Mouse (Mus musculus): Measurements from ENCODE around the gene Mobp. TPM values are rescaled to one million over a fixed set of nuclear protein-coding genes. Genes with fewer than 3 reads are reported as not detected.

Mobp gene
- polyA plus RNA-seq, 1 experiment from 2014 or later, result 0.20 TPM

Other genes starting within 250 kb of the Mobp start
- 21.3 and 23.3 TPM in 2 replicates for gene Gorasp1, start 212.1 kb upstream of the Mobp start, polyA plus RNA-seq (2016; fragmentation: Nextera tagmentation; extraction: Ambion mirVana)
- 0.22 and 0.43 TPM in 2 replicates for gene Ttc21a, start 212.1 kb upstream of the Mobp start, polyA plus RNA-seq (2016; fragmentation: Nextera tagmentation; extraction: Ambion mirVana)
- 0.89 and 1.5 TPM in 2 replicates for gene Csrnp1, start 165.0 kb upstream of the Mobp start, polyA plus RNA-seq (2016; fragmentation: Nextera tagmentation; extraction: Ambion mirVana)
- 0.04 TPM in 1 of 2 replicates, not detected in the other for gene Xirp1, start 126.1 kb upstream of the Mobp start, polyA plus RNA-seq (2016; fragmentation: Nextera tagmentation; extraction: Ambion mirVana)
- gene Cx3cr1, start 79.8 kb upstream of the Mobp start, polyA plus RNA-seq (2016; fragmentation: Nextera tagmentation; extraction: Ambion mirVana), result 7.0 and 7.7 TPM in 2 replicates
- not detected in 2 replicates for gene Ccr8, start 57.6 kb upstream of the Mobp start, polyA plus RNA-seq (2016; fragmentation: Nextera tagmentation; extraction: Ambion mirVana)
- 33.6 and 36.1 TPM in 2 replicates for gene Slc25a38, start 39.3 kb upstream of the Mobp start, polyA plus RNA-seq (2016; fragmentation: Nextera tagmentation; extraction: Ambion mirVana)
- gene Rpsa, start 22.0 kb upstream of the Mobp start, polyA plus RNA-seq (2016; fragmentation: Nextera tagmentation; extraction: Ambion mirVana), result 959 and 1,005 TPM in 2 replicates
- 2.0 and 2.3 TPM in 2 replicates for gene Myrip, start 151.8 kb downstream of the Mobp start, polyA plus RNA-seq (2016; fragmentation: Nextera tagmentation; extraction: Ambion mirVana)

All from midbrain, embryonic 12.5 days (tissue).